In genomic region chr17:24896241-24896992, GRCm38 (mm10) we compare ENCODE assay signal across 8 mouse cellular contexts. TPM values are rescaled to one million over a fixed set of nuclear protein-coding genes. Genes with fewer than 3 reads are reported as not detected.
DNase-seq lines count a peak whose midpoint lies in the region; ATAC-seq and TF ChIP-seq lines count a peak whose summit lies in the region.

Gene Nme3 (plus strand): TSS chr17:24896500.

- peak; percentile 74 for DNase-seq in adipocyte (ENCODE audit: low spot score)
- DNase-seq in cerebellum, postnatal 25 days = peak; percentile 85 to 91
- DNase-seq in gastrocnemius, adult 2 months = peak; percentile 86
- peak; percentile 66 to 75 for DNase-seq in left cerebral cortex, adult 8-10 months (ENCODE audit: low spot score in 2 of 2)
- DNase-seq in right cerebral cortex, adult 2 months (ENCODE audit: low spot score in 2 of 2) = peak; percentile 70 to 77
- peak; percentile 66 for DNase-seq in urinary bladder, postnatal 25 days (ENCODE audit: low spot score)

- H3K36me3 ChIP-seq in hindbrain, embryonic 15.5 days = peaks cover 60% of the 10 kb centered on the region

- H3K9me3 ChIP-seq in hindbrain, embryonic 15.5 days = no peaks in the 10 kb centered on the region

- under 1% methylated on average over 50 of the region's 50 CpGs for WGBS in hindbrain, embryonic 15.5 days

- peak within 1 kb of the TSS; percentile 80 for H3K4me3 ChIP-seq in gastrocnemius, adult 2 months
- peak within 1 kb of the TSS; percentile 82 for H3K4me3 ChIP-seq in hindbrain, embryonic 15.5 days

- peak within 1 kb of the TSS; percentile 97 for H3K4me2 ChIP-seq in hindbrain, embryonic 15.5 days

- H3K4me1 ChIP-seq in hindbrain, embryonic 15.5 days (replicated peaks) = peaks cover 46% of the 10 kb centered on the region

- intact Hi-C loops in gastrocnemius, adult 2 months (cut with DNase I) = no loop called here

- TF ChIP-seq CTCF in gastrocnemius, adult 2 months (IDR thresholded peaks at IDR 0.05) = no peak

- H3K27me3 ChIP-seq in hindbrain, embryonic 15.5 days = no peaks in the 10 kb centered on the region

- peak within 1 kb of the TSS; percentile 96 for H3K27ac ChIP-seq in gastrocnemius, adult 2 months
- peak within 1 kb of the TSS; percentile 79 for H3K27ac ChIP-seq in hindbrain, embryonic 15.5 days (replicated peaks)

- peak within 1 kb of the TSS; percentile 87 for H3K9ac ChIP-seq in hindbrain, embryonic 15.5 days

- peak; percentile 74 for ATAC-seq in hindbrain, embryonic 15.5 days (ENCODE audit: low FRiP score, low read depth)
- peak; percentile 74 for ATAC-seq in megakaryocyte, adult 5-6 weeks (ENCODE audit: poor library complexity, severe bottlenecking)

RNA-seq across cellular contexts. Expression of gene Nme3, which starts in this region (rescaled TPM):
- 10 to 100 TPM; 10.2 to 13.1 TPM for total RNA-seq in gastrocnemius, adult 2 months (2021)
- 81.6 and 85.5 TPM in 2 replicates for polyA plus RNA-seq in hindbrain, embryonic 15.5 days (2015; fragmentation: Nextera tagmentation; extraction: Ambion mirVana)
- total RNA-seq in left cerebral cortex, adult 8-10 months (2022) = 10 to 100 TPM; 43.5 to 59.7 (median 55.1) TPM
- total RNA-seq in megakaryocyte, adult 5-6 weeks (2015) = 27.2 and 28.2 TPM in 2 replicates
- total RNA-seq in megakaryocyte, adult 5-6 weeks (2017) = 40.9 and 45.5 TPM in 2 replicates

Comparison
In these comparisons a context has a peak if more than half of its experiments do, and no peak if none do; other contexts are left out.
1. Peak in every context shown above with its lines: DNase-seq, ATAC-seq, H3K4me3 ChIP-seq and H3K27ac ChIP-seq.